Mouse (Mus musculus) lung, adult 10 weeks (tissue): ENCODE measurements around the gene C2cd6. TPM values are rescaled to one million over a fixed set of nuclear protein-coding genes. Genes with fewer than 3 reads are reported as not detected.

Experiments
- polyA plus RNA-seq: library from polyadenylated mRNA; stranded (reverse); fragments of 350-450 nt; fragmentation: Illumina TruSeq; extraction: RNeasy Lipid Tissue Mini Kit (QIAGEN cat#74804); gene quantifications from one replicate; pipeline ENCODE4 v1.2.3, GENCODE M21; 2014; ENCODE audit warnings: low read depth, low replicate concordance; ENCODE audit not compliant: insufficient read depth

Gene C2cd6
- polyA plus RNA-seq: not detected

DNA sequence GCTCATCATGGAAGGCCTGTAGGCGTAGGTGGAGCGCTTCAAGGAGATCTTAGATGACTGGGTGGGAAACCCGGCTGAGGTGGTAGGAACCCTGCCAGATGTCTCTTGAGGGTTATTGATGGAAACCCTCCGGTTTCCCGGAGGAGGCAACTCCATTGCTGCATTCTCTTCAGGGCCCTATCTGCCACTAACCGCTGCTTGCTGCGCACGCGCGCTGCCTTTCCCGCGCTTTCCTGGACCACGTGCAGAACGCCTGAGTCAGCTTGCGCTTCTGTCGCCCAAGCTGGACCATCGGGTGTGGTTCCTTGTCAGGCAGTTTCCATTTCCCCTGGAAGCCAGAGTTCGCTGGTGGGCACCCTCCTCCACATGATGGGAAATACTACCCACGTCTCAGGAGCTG lies at the start of gene C2cd6:
C2cd6 (minus strand) TSS at position 196 of the 400 bp plus-strand sequence.

DNA sequence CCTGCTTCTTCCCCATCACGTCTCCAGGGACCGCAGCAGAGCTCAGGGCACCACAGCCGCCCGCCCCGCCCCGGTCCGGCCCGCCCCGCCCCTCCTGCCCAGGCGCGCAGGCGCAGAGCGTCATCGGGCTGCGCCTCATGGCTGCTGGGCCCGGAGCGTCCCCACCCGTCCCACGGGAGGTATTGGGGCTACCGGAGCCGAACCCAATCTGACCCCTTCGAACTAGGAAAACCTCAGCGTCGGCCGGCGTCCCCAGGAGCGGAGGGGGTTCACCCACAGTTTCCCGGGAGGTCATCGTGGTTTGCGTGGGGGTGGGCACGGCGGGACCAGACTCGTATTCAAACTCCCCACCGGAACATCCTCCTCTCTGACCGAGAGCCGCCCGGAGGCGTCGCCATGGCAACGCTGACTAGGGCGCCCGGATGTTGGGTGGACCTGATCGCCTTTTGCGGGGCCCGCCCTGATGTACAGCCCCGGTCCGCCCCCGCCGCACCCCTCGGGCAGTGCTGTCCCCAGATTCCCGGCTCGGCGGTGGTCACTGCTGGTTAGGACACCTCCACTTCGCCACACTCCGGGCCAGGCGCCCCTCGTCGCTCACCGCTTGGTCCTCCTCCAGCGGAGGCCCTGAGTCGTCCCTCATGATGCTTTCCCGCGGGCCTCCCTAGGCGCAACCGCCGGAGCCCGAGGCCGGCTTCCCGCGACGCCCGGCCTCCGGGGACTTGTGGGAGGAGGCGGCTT lies 25.2 kb upstream of the C2cd6 start, which contains the start of gene Tmem237:
Tmem237 (minus strand) TSS at position 689 of the 738 bp plus-strand sequence.

Other genes starting within 250 kb of the C2cd6 start
- 16.9 TPM for gene Trak2, start 121.5 kb downstream of the C2cd6 start, polyA plus RNA-seq
- 7.2 TPM for gene Stradb, start 121.4 kb downstream of the C2cd6 start, polyA plus RNA-seq
- gene Tmem237, start 25.5 kb upstream of the C2cd6 start, polyA plus RNA-seq: 16.9 TPM
- 0.25 TPM for gene Mpp4, start 68.5 kb upstream of the C2cd6 start, polyA plus RNA-seq
- gene Als2, start 142.3 kb upstream of the C2cd6 start, polyA plus RNA-seq: 3.4 TPM
- not detected for gene Cdk15, start 162.0 kb upstream of the C2cd6 start, polyA plus RNA-seq